Mouse (Mus musculus) ES-Bruce4 (cell line): ENCODE results near the gene Dap3. TPM values are rescaled to one million over a fixed set of nuclear protein-coding genes. Genes with fewer than 3 reads are reported as not detected.

Experiments
- H3K27ac ChIP-seq: 2 replicates; pipeline ENCODE4 v1.5.1; 2012; ENCODE audit warnings: low read length, inconsistent platforms; ENCODE audit not compliant: insufficient read depth
- H3K27me3 ChIP-seq: 2 replicates; pipeline ENCODE4 v1.6.1; 2012; ENCODE audit warnings: mild to moderate bottlenecking, low read length, inconsistent platforms; ENCODE audit not compliant: control insufficient read depth, poor library complexity, insufficient read depth, severe bottlenecking
- H3K36me3 ChIP-seq: 2 replicates; pipeline ENCODE4 v1.6.1; 2012; ENCODE audit warnings: inconsistent platforms, mild to moderate bottlenecking, low read length, moderate library complexity; ENCODE audit not compliant: control insufficient read depth, poor library complexity, insufficient read depth, severe bottlenecking
- H3K4me1 ChIP-seq: one replicate; pipeline ENCODE4 v1.8.1; 2011; ENCODE audit warnings: low read length; ENCODE audit not compliant: control insufficient read depth, insufficient read depth
- H3K4me3 ChIP-seq: 2 replicates; pipeline ENCODE4 v1.5.1; 2011; ENCODE audit warnings: low read depth, mild to moderate bottlenecking, low read length
- H3K9ac ChIP-seq: 2 replicates; pipeline ENCODE4 v1.6.1; 2012; ENCODE audit warnings: low read depth, mild to moderate bottlenecking, inconsistent platforms; ENCODE audit not compliant: poor library complexity, severe bottlenecking
- H3K9me3 ChIP-seq: replicated peaks from 2 replicates; pipeline ENCODE4 v1.6.1; 2012; ENCODE audit warnings: mild to moderate bottlenecking, low read length, inconsistent platforms; ENCODE audit not compliant: control insufficient read depth, poor library complexity, insufficient read depth, severe bottlenecking
- CTCF ChIP-seq: IDR thresholded peaks from one replicate; pipeline ENCODE4 v1.8.1; 2011; ENCODE audit warnings: low read depth, low read length
- EP300 ChIP-seq: IDR thresholded peaks from 2 replicates; pipeline ENCODE4 v1.6.1; 2011; ENCODE audit warnings: low read depth, low read length; ENCODE audit not compliant: insufficient read depth
- POLR2A ChIP-seq: IDR thresholded peaks from one replicate; pipeline ENCODE4 v1.8.1; 2011; ENCODE audit warnings: low read length; ENCODE audit not compliant: insufficient read depth
- polyA plus RNA-seq: library from polyadenylated mRNA; stranded (reverse); fragments of >200 nt; gene quantifications from 2 replicates; pipeline ENCODE4 v1.2.4, GENCODE M21; 2011; ENCODE audit warnings: low read depth; ENCODE audit not compliant: missing spikeins, insufficient read depth, insufficient read length

The Dap3 gene
- polyA plus RNA-seq, 1 experiment = 175 TPM

- TF ChIP-seq EP300 (no peak), CTCF (no peak), POLR2A (no peak)
- no peak overlapping the region for H3K9ac ChIP-seq
- no peak overlapping the region for H3K4me3 ChIP-seq
- H3K27ac ChIP-seq = no peak overlapping the region
- no peaks in the 10 kb centered on the region for H3K9me3 ChIP-seq
- peaks cover 1% of the 10 kb centered on the region for H3K4me1 ChIP-seq
- H3K36me3 ChIP-seq = no peaks in the 10 kb centered on the region
- no peaks in the 10 kb centered on the region for H3K27me3 ChIP-seq
These were observed 2.8 kb upstream of the Dap3 start for GRCm38 (mm10) chr3:88953736-88954135.

- Histone ChIP-seq H3K27ac (no peak overlapping the region), H3K9ac (no peak overlapping the region), H3K4me1 (peaks cover 1% of the 10 kb centered on the region), H3K36me3 (no peaks in the 10 kb centered on the region), H3K4me3 (no peak overlapping the region), H3K9me3 (no peaks in the 10 kb centered on the region), H3K27me3 (no peaks in the 10 kb centered on the region)
- no peak for TF ChIP-seq CTCF
- no peak for TF ChIP-seq EP300
- TF ChIP-seq POLR2A = no peak
These were observed 2.3 kb upstream of the Dap3 start for GRCm38 (mm10) chr3:88953246-88953645.

GRCm38 (mm10) chr3:88951327-88951800 is 383 bp upstream of the Dap3 start:
- Histone ChIP-seq H3K4me3 (peak overlapping the region; percentile 79), H3K9me3 (no peaks in the 10 kb centered on the region), H3K9ac (peak overlapping the region; percentile 86), H3K27ac (peak overlapping the region; percentile 80; the same call in 1 of the 2 replicates), H3K36me3 (no peaks in the 10 kb centered on the region), H3K4me1 (peaks cover 1% of the 10 kb centered on the region), H3K27me3 (no peaks in the 10 kb centered on the region)
- TF ChIP-seq POLR2A (no peak), EP300 (no peak), CTCF (no peak)

- H3K36me3 ChIP-seq = no peaks in the 10 kb centered on the region
- no peaks in the 10 kb centered on the region for H3K27me3 ChIP-seq
- H3K4me3 ChIP-seq = peak overlapping the region; percentile 99
- H3K9ac ChIP-seq = peak overlapping the region; percentile 86
- TF ChIP-seq POLR2A (peak; percentile 81), CTCF (no peak), EP300 (no peak)
- peak overlapping the region; percentile 37 for H3K27ac ChIP-seq
- peaks cover 1% of the 10 kb centered on the region for H3K4me1 ChIP-seq
- no peaks in the 10 kb centered on the region for H3K9me3 ChIP-seq
These were observed 1.0 kb downstream of the Dap3 start for GRCm38 (mm10) chr3:88949786-88950575.

GRCm38 (mm10) chr3:88944109-88944508 is 6.9 kb downstream of the Dap3 start:
- no peaks in the 10 kb centered on the region for H3K4me1 ChIP-seq
- TF ChIP-seq EP300 = no peak
- no peak for TF ChIP-seq POLR2A
- no peak for TF ChIP-seq CTCF
- no peak overlapping the region for H3K9ac ChIP-seq
- no peaks in the 10 kb centered on the region for H3K9me3 ChIP-seq
- no peaks in the 10 kb centered on the region for H3K27me3 ChIP-seq
- H3K27ac ChIP-seq = no peak overlapping the region
- peaks cover 15% of the 10 kb centered on the region for H3K36me3 ChIP-seq
- H3K4me3 ChIP-seq = no peak overlapping the region

- H3K9me3 ChIP-seq = no peaks in the 10 kb centered on the region
These were observed 8.6 kb downstream of the Dap3 start for GRCm38 (mm10) chr3:88942316-88942880.

More at GRCm38 (mm10) chr3:88942316-88942880, 8.6 kb downstream of the Dap3 start:
- no peak overlapping the region for H3K4me3 ChIP-seq
- no peaks in the 10 kb centered on the region for H3K27me3 ChIP-seq
- TF ChIP-seq EP300 (no peak), POLR2A (no peak), CTCF (no peak)
- no peak overlapping the region for H3K27ac ChIP-seq
- no peaks in the 10 kb centered on the region for H3K4me1 ChIP-seq
- peaks cover 15% of the 10 kb centered on the region for H3K36me3 ChIP-seq
- H3K9ac ChIP-seq = no peak overlapping the region
